Mouse (Mus musculus) CD8-positive naive resting alpha-beta T cell, adult 2 months (primary cell): Measurements from ENCODE around the gene Rtca.

Source experiments
- DNase-seq, 2 experiments: peaks; one replicate each; pipeline ENCODE4 v3.0.0; 2022; ENCODE audit warnings: low read depth in 2 of 2, low spot score in 2 of 2

Rtca gene

GRCm38 (mm10) chr3:116476686-116477298, 31.2 kb downstream of the Rtca start:
- no peak for DNase-seq

- no peak for DNase-seq
Observed at GRCm38 (mm10) chr3:116474602-116475001, 33.4 kb downstream of the Rtca start.

DNA sequence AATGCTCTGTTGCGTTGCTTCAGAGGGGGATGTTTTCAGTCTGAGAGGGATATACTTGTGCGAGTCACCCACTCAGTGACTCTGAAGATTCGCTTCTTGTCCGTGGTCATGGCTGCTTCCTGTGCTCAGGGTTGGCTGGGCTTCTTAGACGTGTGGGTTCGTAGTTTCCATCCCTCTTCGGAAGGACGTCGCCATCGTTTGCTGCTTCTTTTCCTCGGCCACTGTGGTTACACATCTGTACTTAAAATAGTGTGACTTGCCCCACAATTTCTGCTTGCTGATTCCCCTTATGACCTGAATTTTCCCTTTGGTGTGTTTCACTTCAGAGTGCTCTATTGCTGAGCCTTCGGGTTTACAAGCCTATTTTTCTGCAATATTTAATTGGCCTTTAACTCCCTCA, 42.3 kb downstream of the Rtca start:
- no peak for DNase-seq

GRCm38 (mm10) chr3:116464318-116464717, 43.7 kb downstream of the Rtca start:
- DNase-seq: no peak

GRCm38 (mm10) chr3:116461053-116461452, 47.0 kb downstream of the Rtca start:
- DNase-seq: no peak

- no peak for DNase-seq
Observed at GRCm38 (mm10) chr3:116454529-116454928, 53.5 kb downstream of the Rtca start.

DNA sequence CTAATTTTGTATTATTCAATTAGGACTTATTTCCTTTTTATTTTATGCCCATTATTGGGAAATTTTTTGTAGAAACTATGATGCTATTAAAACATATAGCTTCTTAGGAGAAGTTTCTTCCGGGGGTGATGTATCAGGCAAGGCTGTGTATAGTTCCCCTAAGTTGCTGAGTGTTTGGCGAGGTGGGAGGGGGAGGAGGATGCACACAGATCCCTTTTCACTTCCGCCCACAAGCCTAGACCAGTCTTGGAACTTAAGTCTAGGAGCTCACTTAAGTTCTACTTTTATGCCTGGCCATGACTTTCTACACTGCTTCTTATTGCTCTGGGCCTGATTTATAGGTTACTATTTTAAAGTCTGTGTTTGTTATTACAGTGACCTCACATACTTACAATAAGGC, 57.3 kb downstream of the Rtca start:
- DNase-seq: no peak

DNA sequence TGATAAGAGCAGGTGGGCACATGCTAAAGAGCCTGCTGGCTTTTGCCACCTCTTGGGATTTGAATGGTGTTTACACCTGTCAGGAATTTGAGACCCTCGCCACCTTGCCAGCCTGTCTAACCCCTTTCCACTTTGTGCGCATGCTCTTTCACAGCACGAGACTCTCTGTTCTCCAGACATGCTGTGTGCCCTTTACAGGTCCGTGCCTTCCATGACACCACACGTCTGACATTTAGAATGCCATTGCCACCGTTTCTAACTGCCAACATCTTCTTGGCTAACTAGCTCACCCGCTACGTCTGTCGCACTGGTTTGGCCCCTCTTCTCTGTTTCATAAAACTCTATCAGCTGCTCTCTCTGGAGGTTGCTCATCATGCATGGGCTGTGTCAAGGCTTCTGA, 63.7 kb downstream of the Rtca start:
- DNase-seq: no peak

DNA sequence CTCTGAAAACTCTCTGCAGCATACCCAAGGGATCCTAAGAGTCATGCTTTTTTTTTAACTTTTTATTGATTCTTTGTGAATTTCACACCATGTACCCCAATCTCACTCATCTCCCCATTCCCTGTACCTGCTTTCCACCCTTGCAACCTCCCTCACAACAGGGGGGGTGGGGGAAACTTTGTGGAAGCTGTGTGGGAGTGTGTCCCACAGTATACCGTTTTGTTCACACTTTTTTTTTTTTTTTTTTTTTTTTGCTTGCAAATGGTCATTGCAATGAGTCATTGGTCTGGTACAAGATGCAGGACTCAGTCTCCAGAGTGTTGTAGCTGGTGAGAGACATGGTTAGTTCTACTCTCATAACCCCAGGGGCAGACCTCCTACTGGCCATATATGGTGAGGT, 65.2 kb downstream of the Rtca start:
- no peak for DNase-seq

DNA sequence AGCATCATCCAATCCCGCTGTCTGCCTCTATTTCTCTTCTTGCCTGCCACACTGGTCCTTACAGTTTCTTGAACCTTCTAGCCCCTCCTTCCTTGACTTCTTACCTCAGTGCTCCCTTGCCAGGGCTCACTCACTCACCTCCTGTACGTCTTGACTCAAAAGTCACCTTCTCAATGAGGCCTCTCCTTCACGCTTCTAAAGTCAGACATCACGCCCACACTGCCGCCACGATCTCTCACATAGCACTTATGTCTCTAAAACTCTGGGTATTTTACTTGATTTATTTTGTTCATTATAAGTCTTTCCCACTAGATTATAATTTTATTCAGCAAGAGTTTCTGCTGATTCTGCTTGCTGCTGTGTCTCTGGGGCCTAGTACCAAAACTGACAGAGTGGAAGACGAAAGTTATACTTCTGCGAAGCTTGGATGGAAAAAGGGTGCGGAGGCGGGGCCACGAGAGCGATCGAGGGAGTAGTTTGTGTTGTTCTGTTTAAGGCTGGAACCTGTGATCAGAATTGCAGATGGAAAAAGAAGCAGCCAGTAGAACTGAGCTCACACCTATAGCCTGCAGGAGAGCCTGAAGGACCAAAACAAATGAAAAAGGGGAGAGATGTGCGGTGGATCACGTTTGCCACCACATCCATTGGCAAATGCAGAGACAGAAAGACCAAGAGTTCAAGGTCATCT, 66.3 kb downstream of the Rtca start:
- DNase-seq: no peak

- DNase-seq: no peak
Observed at GRCm38 (mm10) chr3:116440066-116440997, 67.7 kb downstream of the Rtca start.
